Comparison of ENCODE assay signal across 20 mouse cellular contexts in genomic region chr7:96654206-96654605, GRCm38 (mm10).
DNase-seq lines count a peak whose midpoint lies in the region; ATAC-seq and TF ChIP-seq lines count a peak whose summit lies in the region.
"Had no signal": no experiment of that assay in that cellular context is flagged by ENCODE, and none has a peak within 500 bp of the region (broad histone marks: within the 10 kb centered on the region; RNA-seq: fewer than 3 reads in every experiment).

No protein-coding gene starts in this region.

- peak; percentile 14 for DNase-seq in thymus, postnatal 0 days (ENCODE audit: low spot score)
- DNase-seq in thymus, adult 18-20 months: no peak
- peak; percentile 14 for DNase-seq in splenic B cell, adult 2 months (ENCODE audit: low read depth, low spot score)
- DNase-seq in heart, postnatal 10 days: no peak
- DNase-seq in adrenal gland, adult 8-10 months: no peak
- DNase-seq: cerebellum, adult 9-11 months; gastrocnemius, postnatal 10 days; left cerebral cortex, postnatal 4 days; lung, adult 2 months; retina, postnatal 1 day had no signal

- ATAC-seq in intestine, postnatal 0 days: no peak
- no peak for ATAC-seq in intestine, embryonic 16.5 days
- ATAC-seq: activated CD4-positive, CD25-positive, alpha-beta regulatory T cell, adult 4 months; midbrain, embryonic 13.5 days had no signal

- H3K36me3 ChIP-seq in intestine, postnatal 0 days (ENCODE audit: control insufficient read depth, insufficient read depth): no peaks in the 10 kb centered on the region
- no peaks in the 10 kb centered on the region for H3K36me3 ChIP-seq in intestine, embryonic 16.5 days (ENCODE audit: control insufficient read depth, insufficient read depth, low read length)
- no peaks in the 10 kb centered on the region for H3K36me3 ChIP-seq in splenic B cell, adult 2 months (ENCODE audit: control insufficient read depth, insufficient read depth, low read length, poor library complexity, severe bottlenecking)
- H3K36me3 ChIP-seq: embryonic facial prominence, embryonic 12.5 days; forebrain, embryonic 12.5 days; hindbrain, embryonic 15.5 days; kidney, embryonic 15.5 days; midbrain, embryonic 13.5 days; neural tube, embryonic 12.5 days had no signal

- no peaks in the 10 kb centered on the region for H3K4me1 ChIP-seq in intestine, postnatal 0 days (replicated peaks; ENCODE audit: control insufficient read depth, insufficient read depth, low read length)
- peaks cover 18% of the 10 kb centered on the region for H3K4me1 ChIP-seq in intestine, embryonic 16.5 days (ENCODE audit: control insufficient read depth, insufficient read depth, low read length)
- H3K4me1 ChIP-seq in bone marrow, adult 2 months (ENCODE audit: control insufficient read depth, insufficient read depth, low read length): no peaks in the 10 kb centered on the region

- TF ChIP-seq CTCF in intestine, postnatal 0 days (IDR thresholded peaks at IDR 0.05; ENCODE audit: low read depth): peak; percentile 23; the same call in 1 of the 2 replicates
- peak; percentile 25; the same call in 1 of the 2 replicates for TF ChIP-seq CTCF in bone marrow, adult 2 months (IDR thresholded peaks at IDR 0.05; ENCODE audit: control insufficient read depth, insufficient read depth, low read length)

- no peaks in the 10 kb centered on the region for H3K9me3 ChIP-seq in intestine, postnatal 0 days (ENCODE audit: control insufficient read depth)
- no peaks in the 10 kb centered on the region for H3K9me3 ChIP-seq in intestine, embryonic 16.5 days (ENCODE audit: control insufficient read depth, low read length)
- H3K9me3 ChIP-seq: embryonic facial prominence, embryonic 12.5 days; forebrain, embryonic 12.5 days; hindbrain, embryonic 15.5 days; kidney, embryonic 15.5 days; midbrain, embryonic 13.5 days; neural tube, embryonic 12.5 days had no signal

- no peak overlapping the region for H3K4me3 ChIP-seq in intestine, postnatal 0 days (ENCODE audit: low read depth, low read length)
- no peak overlapping the region for H3K4me3 ChIP-seq in intestine, embryonic 16.5 days (ENCODE audit: low read length)
- H3K4me3 ChIP-seq in bone marrow, adult 2 months (replicated peaks; ENCODE audit: control insufficient read depth, low read depth, low read length): no peak overlapping the region
- H3K4me3 ChIP-seq: embryonic facial prominence, embryonic 12.5 days; forebrain, embryonic 12.5 days; hindbrain, embryonic 15.5 days; kidney, embryonic 15.5 days; midbrain, embryonic 13.5 days; neural tube, embryonic 12.5 days had no signal

- no peak for TF ChIP-seq POLR2A in bone marrow, adult 2 months (IDR thresholded peaks at IDR 0.05; ENCODE audit: borderline replicate concordance, control insufficient read depth, low read depth, low read length)

- H3K4me2 ChIP-seq in intestine, postnatal 0 days (replicated peaks; ENCODE audit: low read depth): no peak overlapping the region
- no peak overlapping the region for H3K4me2 ChIP-seq in intestine, embryonic 16.5 days (ENCODE audit: low read depth, low read length)
- H3K4me2 ChIP-seq: embryonic facial prominence, embryonic 12.5 days; forebrain, embryonic 12.5 days; hindbrain, embryonic 15.5 days; kidney, embryonic 15.5 days; midbrain, embryonic 13.5 days; neural tube, embryonic 12.5 days had no signal

- no peak overlapping the region for H3K27ac ChIP-seq in intestine, postnatal 0 days (ENCODE audit: low read depth, low read length)
- H3K27ac ChIP-seq in intestine, embryonic 16.5 days (ENCODE audit: low read length): no peak overlapping the region
- no peak overlapping the region for H3K27ac ChIP-seq in bone marrow, adult 2 months (ENCODE audit: control insufficient read depth, insufficient read depth, low read depth, low read length, poor library complexity)
- H3K27ac ChIP-seq: hindbrain, embryonic 15.5 days; kidney, embryonic 15.5 days; midbrain, embryonic 13.5 days; neural tube, embryonic 12.5 days had no signal

- intact Hi-C loops in heart, postnatal 10 days (cut with DNase I): no loop called here

- 61% methylated on average over 2 of the region's 2 CpGs for WGBS in intestine, postnatal 0 days
- 61% methylated on average over 2 of the region's 2 CpGs for WGBS in intestine, embryonic 16.5 days
- WGBS in bone marrow, adult 2 months: 54% methylated on average over 2 of the region's 2 CpGs

- H3K27me3 ChIP-seq in intestine, postnatal 0 days (replicated peaks; ENCODE audit: control insufficient read depth, insufficient read depth, low read length): no peaks in the 10 kb centered on the region
- no peaks in the 10 kb centered on the region for H3K27me3 ChIP-seq in intestine, embryonic 16.5 days (replicated peaks; ENCODE audit: control insufficient read depth, insufficient read depth, low read length)
- H3K27me3 ChIP-seq in splenic B cell, adult 2 months (ENCODE audit: control insufficient read depth, insufficient read depth, low read length, poor library complexity, severe bottlenecking): no peaks in the 10 kb centered on the region
- H3K27me3 ChIP-seq: embryonic facial prominence, embryonic 12.5 days; hindbrain, embryonic 15.5 days; kidney, embryonic 15.5 days; neural tube, embryonic 12.5 days had no signal

- no peak overlapping the region for H3K9ac ChIP-seq in intestine, postnatal 0 days (ENCODE audit: low read depth, low read length)
- H3K9ac ChIP-seq in intestine, embryonic 16.5 days (ENCODE audit: low read depth, low read length): no peak overlapping the region
- H3K9ac ChIP-seq: embryonic facial prominence, embryonic 12.5 days; forebrain, embryonic 12.5 days; hindbrain, embryonic 15.5 days; kidney, embryonic 15.5 days; midbrain, embryonic 13.5 days; neural tube, embryonic 12.5 days had no signal

Comparison
In these comparisons a context has a peak if more than half of its experiments do, and no peak if none do; other contexts are left out.
1. DNase-seq: peak in thymus, postnatal 0 days (single experiment) and splenic B cell, adult 2 months (single experiment); none in thymus, adult 18-20 months (0 of 2), heart, postnatal 10 days (0 of 2) and adrenal gland, adult 8-10 months (single experiment).